Mouse (Mus musculus) retina, postnatal 1 day (tissue): Measurements from ENCODE around the gene Atl1.

ENCODE experiments used
- DNase-seq: peaks from one replicate; pipeline ENCODE4 v3.0.0-alpha.2; 2012

The Atl1 gene

GRCm38 (mm10) chr12:69892371-69893251 lies at the start of gene Atl1, which contains the start of gene Map4k5:
Gene Atl1 (plus strand): TSS chr12:69892614.
Gene Map4k5 (minus strand): TSS chr12:69893200.
- peak; percentile 94 for DNase-seq

GRCm38 (mm10) chr12:69843531-69844445 lies 48.6 kb upstream of the Atl1 start:
- peak; percentile 35 for DNase-seq

- DNase-seq = no peak
Observed at GRCm38 (mm10) chr12:69845722-69846121, 46.7 kb upstream of the Atl1 start.

- DNase-seq = no peak
Observed at GRCm38 (mm10) chr12:69846499-69846898, 45.9 kb upstream of the Atl1 start.

DNA sequence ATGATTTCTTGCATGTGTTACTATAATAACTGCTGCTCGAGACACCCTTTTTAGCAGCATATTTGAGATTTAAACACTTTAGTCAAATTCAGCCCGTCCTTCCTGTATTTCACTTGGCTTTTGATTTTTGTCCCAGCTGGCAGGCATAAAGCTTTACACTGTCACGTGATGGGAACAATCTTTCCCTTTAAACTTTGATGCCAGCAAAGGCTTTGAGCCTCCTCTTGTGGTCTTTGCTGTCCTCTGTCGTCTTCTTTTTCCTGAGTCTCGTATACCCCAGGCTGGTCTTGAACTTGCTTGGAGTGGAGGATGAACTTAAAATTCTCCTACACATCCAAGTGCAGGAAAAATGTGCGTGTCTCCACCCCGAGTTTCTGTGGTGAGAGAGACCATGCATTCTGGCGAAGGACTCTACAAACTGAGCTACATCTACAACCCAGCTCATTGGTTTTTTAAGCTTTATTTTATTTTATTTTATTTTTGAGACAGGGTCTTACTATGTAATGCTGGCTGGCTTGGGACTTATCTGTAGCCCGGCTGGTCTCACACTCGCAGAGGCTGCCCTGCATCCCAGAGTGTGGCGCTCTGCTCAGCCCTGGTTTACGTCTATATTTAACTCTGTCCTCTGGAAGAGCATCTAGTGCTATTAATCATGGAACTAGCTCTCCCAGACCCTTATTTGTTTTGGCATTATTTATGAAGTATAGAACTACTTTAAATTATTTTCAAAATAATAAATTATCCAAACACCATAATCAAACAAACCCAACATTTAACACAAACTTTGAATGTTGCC lies 44.1 kb upstream of the Atl1 start:
- no peak for DNase-seq

DNA sequence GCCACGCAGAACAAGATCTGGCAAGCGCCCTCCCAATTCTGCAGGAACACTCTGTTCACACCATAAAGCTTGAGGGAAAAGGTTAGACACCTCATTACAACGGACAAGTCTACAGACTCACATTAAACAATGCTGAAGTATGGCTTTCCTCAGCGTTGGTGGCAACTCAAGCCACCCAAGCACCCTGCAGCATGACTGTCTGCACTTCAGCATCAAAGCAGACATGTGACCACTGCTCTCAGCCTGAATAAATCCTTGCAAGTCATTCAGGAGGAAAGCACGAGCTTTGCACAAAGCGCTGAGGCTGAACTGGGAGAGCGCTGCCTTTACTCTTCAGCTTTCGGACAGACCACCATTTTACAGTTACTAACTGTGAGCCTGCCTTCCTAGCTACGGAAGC lies 40.1 kb upstream of the Atl1 start:
- peak; percentile 67 for DNase-seq

GRCm38 (mm10) chr12:69853387-69853786 lies 39.0 kb upstream of the Atl1 start:
- no peak for DNase-seq

- DNase-seq = no peak
Observed at GRCm38 (mm10) chr12:69853942-69854341, 38.5 kb upstream of the Atl1 start.

DNA sequence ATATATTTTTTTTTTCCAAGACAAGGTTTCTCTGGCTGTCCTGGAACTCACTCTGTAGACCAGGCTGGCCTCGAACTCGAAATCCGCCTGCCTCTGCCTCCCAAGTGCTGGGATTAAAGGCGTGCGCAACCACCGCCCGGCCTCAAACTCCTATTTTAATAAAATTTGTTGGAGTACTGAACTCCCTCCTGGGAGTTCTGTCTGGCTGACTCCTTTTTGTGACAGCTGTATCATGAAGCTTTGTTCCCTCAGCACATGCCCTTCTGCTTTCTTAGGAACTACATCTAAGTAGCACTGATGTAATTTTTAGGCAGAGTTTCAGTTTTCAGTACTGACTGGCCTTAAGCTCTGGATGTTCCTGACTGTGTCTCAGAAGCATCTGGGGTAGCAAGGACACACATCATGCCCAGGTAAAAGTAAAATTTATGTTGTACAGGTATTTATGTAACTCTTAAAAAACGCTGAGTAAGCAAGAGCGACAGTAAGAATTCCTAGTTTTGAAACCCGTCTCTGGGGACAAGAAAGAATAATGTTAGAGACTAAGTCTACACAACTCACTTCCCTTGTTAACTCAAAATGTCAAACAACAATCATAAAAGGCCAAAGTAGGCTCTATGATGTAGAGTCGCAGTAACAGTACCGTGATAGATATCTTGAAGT lies 36.6 kb upstream of the Atl1 start:
- no peak for DNase-seq

DNA sequence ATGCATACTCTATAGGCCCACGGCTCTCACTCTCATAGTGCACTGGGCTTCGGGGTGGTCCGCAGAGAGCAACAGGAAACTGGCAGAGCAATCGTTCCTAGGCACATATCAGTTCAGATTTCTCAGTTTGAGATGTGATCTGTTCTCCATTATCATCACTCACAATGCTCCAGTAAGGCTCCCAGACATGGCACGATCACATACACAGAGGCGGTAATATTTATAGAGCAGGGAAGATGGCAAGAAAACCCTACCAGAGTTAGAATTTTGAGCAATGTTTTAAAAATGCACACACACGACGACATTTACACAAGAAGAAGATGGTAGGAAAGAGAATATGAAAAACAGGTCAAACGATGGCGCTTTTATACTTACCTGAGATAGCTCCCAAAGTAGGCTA lies 36.0 kb upstream of the Atl1 start:
- DNase-seq = no peak

DNA sequence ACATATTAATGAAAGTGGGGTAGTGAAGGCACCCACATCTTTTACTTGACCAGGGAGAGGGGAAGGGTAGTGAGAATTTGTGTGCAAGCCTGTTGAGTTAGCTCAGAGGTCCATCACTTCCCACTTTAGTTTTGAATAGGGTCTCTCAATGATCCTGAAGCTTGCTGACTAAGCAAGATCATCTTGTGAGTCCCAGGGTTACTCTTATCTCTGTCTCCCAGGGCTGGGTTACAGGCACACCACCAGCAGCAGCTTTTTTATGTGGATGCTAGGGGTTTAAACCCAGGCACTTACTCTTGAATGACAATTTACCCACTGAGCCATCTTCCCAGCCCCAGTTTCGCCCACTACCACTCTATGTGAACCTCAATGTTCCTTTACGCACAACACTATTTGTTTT lies 34.8 kb upstream of the Atl1 start:
- no peak for DNase-seq

- no peak for DNase-seq
Observed at GRCm38 (mm10) chr12:69858847-69859246, 33.6 kb upstream of the Atl1 start.

DNA sequence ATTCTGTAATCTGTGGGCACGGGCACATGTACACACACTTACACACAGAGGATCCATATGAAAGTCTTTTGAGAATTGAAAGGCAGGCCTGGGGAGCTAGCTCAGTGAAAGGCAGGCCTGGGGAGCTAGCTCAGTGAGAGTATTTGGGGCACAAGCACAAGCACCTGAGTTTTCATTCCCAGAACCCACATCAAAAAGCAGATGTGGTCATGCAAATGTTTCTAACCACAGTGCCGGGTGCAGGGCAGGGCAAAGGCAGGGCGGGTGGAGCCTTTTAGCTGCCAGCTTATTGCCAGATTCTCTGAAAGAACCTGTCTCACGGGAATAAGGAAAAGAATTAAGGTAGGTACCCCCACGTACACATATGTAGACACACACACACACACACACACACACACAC lies 28.9 kb upstream of the Atl1 start:
- no peak for DNase-seq

GRCm38 (mm10) chr12:69864164-69864692 lies 28.2 kb upstream of the Atl1 start:
- no peak for DNase-seq

GRCm38 (mm10) chr12:69867338-69867737 lies 25.1 kb upstream of the Atl1 start:
- DNase-seq = no peak

DNA sequence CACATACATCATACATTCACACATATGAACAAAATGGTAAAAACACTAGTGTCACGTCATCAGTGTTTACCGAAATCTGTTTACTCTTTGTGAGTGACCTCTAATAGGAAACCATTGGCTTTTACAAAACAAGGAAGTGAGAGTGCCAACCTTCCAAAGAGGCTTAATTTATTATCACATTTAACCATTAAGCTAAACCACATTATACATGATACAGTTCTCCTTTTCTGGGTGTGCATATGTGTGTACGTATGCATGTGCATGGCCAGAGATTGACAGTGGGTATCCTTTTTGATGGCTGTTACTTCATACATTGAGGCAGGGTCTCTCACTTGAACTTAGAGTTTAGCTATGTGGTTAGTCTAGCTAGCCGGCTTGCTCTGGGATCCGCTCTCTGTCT lies 20.8 kb upstream of the Atl1 start:
- no peak for DNase-seq

GRCm38 (mm10) chr12:69877842-69878363 lies 14.5 kb upstream of the Atl1 start:
- DNase-seq = peak; percentile 29

DNA sequence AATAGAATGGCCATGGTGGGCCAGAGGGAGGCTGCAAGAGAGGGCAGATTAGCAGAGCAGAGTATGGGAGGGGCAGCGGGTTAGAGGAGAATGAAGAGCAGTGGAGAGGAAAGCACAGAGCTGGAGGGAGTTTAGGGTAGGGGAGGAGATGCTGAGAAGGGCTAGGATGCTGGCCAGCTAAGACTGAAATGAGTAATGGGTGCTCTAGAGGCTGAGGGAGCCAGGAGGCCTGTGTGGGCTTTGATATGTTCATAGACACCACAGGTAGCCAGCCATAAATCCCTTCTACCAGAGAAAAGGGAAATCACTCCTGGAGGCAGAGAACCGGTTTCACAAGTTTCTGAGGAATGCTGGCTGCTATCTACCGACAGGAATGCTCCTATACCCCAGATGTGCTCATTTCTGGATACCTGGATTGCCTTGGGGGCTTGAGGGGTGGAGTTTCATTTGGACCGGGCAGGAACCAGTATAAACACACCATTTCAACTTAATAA lies 13.2 kb upstream of the Atl1 start:
- peak; percentile 57 for DNase-seq

DNA sequence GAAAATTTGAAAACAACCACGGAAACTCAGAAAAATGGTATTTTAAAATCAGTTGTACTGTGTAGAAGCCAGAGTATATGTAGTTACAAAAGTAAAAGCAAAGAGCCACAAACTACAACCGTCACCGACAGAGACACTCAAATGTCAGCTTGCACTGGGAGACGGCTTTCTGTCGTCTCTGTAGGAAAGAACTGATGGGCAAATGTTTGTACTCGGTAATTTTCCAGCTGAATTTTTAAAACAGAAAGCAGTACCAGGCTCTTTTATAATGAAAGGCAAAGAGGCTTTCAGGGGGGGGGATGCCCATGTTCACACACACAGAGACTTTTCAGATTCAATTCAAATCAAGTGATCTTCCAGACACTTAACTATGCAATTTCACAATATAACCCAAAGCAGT lies 12.7 kb upstream of the Atl1 start:
- no peak for DNase-seq

GRCm38 (mm10) chr12:69881198-69881905 lies 11.1 kb upstream of the Atl1 start:
- peak; percentile 44 for DNase-seq

DNA sequence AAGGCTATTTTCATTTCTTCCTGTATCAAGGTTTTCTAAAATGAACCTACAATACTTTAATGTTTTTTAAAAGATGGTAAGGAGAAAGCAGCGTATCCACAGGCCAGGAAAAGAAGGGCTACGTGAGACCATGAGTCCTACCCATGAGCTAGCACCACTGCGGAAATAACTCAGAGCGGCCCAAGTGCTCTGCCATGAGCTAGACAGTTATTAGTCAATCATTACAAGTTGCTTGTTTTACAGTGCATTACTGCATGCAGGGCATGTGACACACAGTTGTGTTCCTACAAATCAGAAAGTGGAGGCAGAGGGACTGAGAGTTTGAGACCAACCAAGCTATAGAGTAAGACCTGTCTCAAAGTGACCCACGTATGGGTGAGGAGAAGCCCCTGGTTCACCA lies 8.4 kb upstream of the Atl1 start:
- DNase-seq = no peak
